ENCODE assay signal across 10 mouse cellular contexts in the genomic region with DNA sequence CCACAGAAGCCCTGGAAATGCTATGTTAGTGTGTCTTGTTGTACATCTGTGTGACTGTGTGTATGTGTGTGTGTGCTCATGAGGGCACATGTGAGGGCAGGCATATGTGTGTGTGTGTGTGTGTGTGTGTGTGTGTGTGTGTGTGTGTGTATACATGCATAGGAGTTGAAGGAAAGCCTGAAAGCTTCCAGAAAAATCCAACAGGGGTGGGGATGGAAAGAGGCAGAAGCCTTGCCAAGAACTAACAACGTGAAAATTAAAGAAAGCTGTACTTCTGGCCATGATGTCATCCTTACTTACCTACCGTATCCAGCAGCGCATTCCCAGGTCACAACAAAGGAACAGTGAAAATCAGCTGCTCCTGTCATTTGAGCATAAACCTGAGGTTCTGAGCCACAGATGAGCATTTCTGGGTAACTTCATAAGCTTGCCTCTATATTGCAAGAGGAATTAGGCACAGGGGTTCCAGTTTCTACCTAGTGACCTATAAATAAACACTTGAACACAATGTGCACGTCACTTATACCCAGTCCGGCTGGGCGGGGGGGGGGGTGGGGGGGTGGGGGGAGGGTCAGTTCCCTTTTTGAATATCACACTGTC. TPM values are rescaled to one million over a fixed set of nuclear protein-coding genes. Genes with fewer than 3 reads are reported as not detected.
DNase-seq lines count a peak whose midpoint lies in the region; ATAC-seq and TF ChIP-seq lines count a peak whose summit lies in the region.
"Had no signal": no experiment of that assay in that cellular context is flagged by ENCODE, and none has a peak within 500 bp of the region (broad histone marks: within the 10 kb centered on the region; RNA-seq: fewer than 3 reads in every experiment).

No protein-coding gene starts in this region.

- H3K27ac ChIP-seq in forebrain, embryonic 12.5 days: peak overlapping the region; percentile 50; the same call in 1 of the 2 replicates
- no peak overlapping the region for H3K27ac ChIP-seq in forebrain, postnatal 0 days (ENCODE audit: low read depth, low read length)
- H3K27ac ChIP-seq in midbrain, embryonic 11.5 days (ENCODE audit: low read depth, low read length): no peak overlapping the region
- H3K27ac ChIP-seq in midbrain, embryonic 15.5 days: no peak overlapping the region
- peak overlapping the region; percentile 23 for H3K27ac ChIP-seq in limb, embryonic 11.5 days (replicated peaks; ENCODE audit: low read depth, low read length)

- 0 out of 2 replicates have a peak, but pooled peaks cover 4% of the 10 kb centered on the region for H3K27me3 ChIP-seq in forebrain, embryonic 12.5 days
- H3K27me3 ChIP-seq in forebrain, postnatal 0 days (ENCODE audit: insufficient read depth, low read length): no peaks in the 10 kb centered on the region
- no peaks in the 10 kb centered on the region for H3K27me3 ChIP-seq in midbrain, embryonic 11.5 days (ENCODE audit: control insufficient read depth, insufficient read depth, low read length)
- no peaks in the 10 kb centered on the region for H3K27me3 ChIP-seq in midbrain, embryonic 15.5 days (replicated peaks)
- H3K27me3 ChIP-seq in limb, embryonic 11.5 days (ENCODE audit: control insufficient read depth, insufficient read depth, low read length): no peaks in the 10 kb centered on the region
- H3K27me3 ChIP-seq in splenic B cell, adult 2 months (ENCODE audit: control insufficient read depth, insufficient read depth, low read length, poor library complexity, severe bottlenecking): no peaks in the 10 kb centered on the region

- H3K4me3 ChIP-seq in forebrain, embryonic 12.5 days (replicated peaks): no peak overlapping the region
- no peak overlapping the region for H3K4me3 ChIP-seq in forebrain, postnatal 0 days (ENCODE audit: low read depth, low read length)
- no peak overlapping the region for H3K4me3 ChIP-seq in midbrain, embryonic 11.5 days (ENCODE audit: low read depth, low read length)
- no peak overlapping the region for H3K4me3 ChIP-seq in midbrain, embryonic 15.5 days
- no peak overlapping the region for H3K4me3 ChIP-seq in limb, embryonic 11.5 days (ENCODE audit: low read depth, low read length)

- no peaks in the 10 kb centered on the region for H3K9me3 ChIP-seq in forebrain, embryonic 12.5 days
- H3K9me3 ChIP-seq in forebrain, postnatal 0 days (ENCODE audit: low read length): no peaks in the 10 kb centered on the region
- H3K9me3 ChIP-seq in midbrain, embryonic 11.5 days (ENCODE audit: control insufficient read depth, low read length): no peaks in the 10 kb centered on the region
- H3K9me3 ChIP-seq in midbrain, embryonic 15.5 days: no peaks in the 10 kb centered on the region
- no peaks in the 10 kb centered on the region for H3K9me3 ChIP-seq in limb, embryonic 11.5 days (ENCODE audit: control insufficient read depth, low read length)

- no peak overlapping the region for H3K9ac ChIP-seq in forebrain, embryonic 12.5 days
- H3K9ac ChIP-seq in forebrain, postnatal 0 days: no peak overlapping the region
- H3K9ac ChIP-seq in midbrain, embryonic 11.5 days (ENCODE audit: low read length): no peak overlapping the region
- no peak overlapping the region for H3K9ac ChIP-seq in midbrain, embryonic 15.5 days
- no peak overlapping the region for H3K9ac ChIP-seq in limb, embryonic 11.5 days (ENCODE audit: low read length)

- 42% methylated on average over 5 of the region's 6 CpGs for WGBS in forebrain, embryonic 12.5 days
- 26% methylated on average over 6 of the region's 6 CpGs for WGBS in forebrain, postnatal 0 days
- 78% methylated on average over 6 of the region's 6 CpGs for WGBS in midbrain, embryonic 11.5 days
- WGBS in midbrain, embryonic 15.5 days: 64% methylated on average over 6 of the region's 6 CpGs
- 34% methylated on average over 6 of the region's 6 CpGs for WGBS in limb, embryonic 11.5 days

- no peak for DNase-seq in forebrain, postnatal 0 days
- peak; percentile 81 for DNase-seq in midbrain, embryonic 11.5 days (ENCODE audit: low spot score, missing footprints)
- DNase-seq in limb, embryonic 11.5 days (ENCODE audit: low spot score): no peak
- DNase-seq in splenic B cell, adult 2 months (ENCODE audit: low read depth, low spot score): peak; percentile 85
- DNase-seq in urinary bladder, postnatal 36 days (ENCODE audit: low spot score in 2 of 2): no peak
- DNase-seq in frontal cortex, postnatal 25 days (ENCODE audit: low spot score in 2 of 2): no peak
- DNase-seq: kidney, adult 8-10 months; layer of hippocampus, adult 9-11 months had no signal

- H3K4me1 ChIP-seq in forebrain, embryonic 12.5 days: peaks cover 55% of the 10 kb centered on the region
- H3K4me1 ChIP-seq in forebrain, postnatal 0 days (ENCODE audit: insufficient read depth): peaks cover 11% of the 10 kb centered on the region; the same call in 1 of the 2 replicates
- peaks cover 21% of the 10 kb centered on the region for H3K4me1 ChIP-seq in midbrain, embryonic 11.5 days (ENCODE audit: control insufficient read depth, insufficient read depth, low read length)
- H3K4me1 ChIP-seq in midbrain, embryonic 15.5 days: peaks cover 25% of the 10 kb centered on the region
- peaks cover 22% of the 10 kb centered on the region for H3K4me1 ChIP-seq in limb, embryonic 11.5 days (ENCODE audit: control insufficient read depth, insufficient read depth, low read length)

- ATAC-seq in forebrain, embryonic 12.5 days (ENCODE audit: low FRiP score): no peak
- ATAC-seq in forebrain, postnatal 0 days: no peak
- no peak for ATAC-seq in midbrain, embryonic 11.5 days (ENCODE audit: low FRiP score)
- ATAC-seq in midbrain, embryonic 15.5 days (replicated peaks): no peak
- no peak for ATAC-seq in limb, embryonic 11.5 days (ENCODE audit: insufficient number of reproducible peaks, low FRiP score, low TSS enrichment, low read depth)

- H3K4me2 ChIP-seq in forebrain, embryonic 12.5 days: no peak overlapping the region
- H3K4me2 ChIP-seq in forebrain, postnatal 0 days (ENCODE audit: low read depth): no peak overlapping the region
- H3K4me2 ChIP-seq in midbrain, embryonic 11.5 days: no peak overlapping the region
- no peak overlapping the region for H3K4me2 ChIP-seq in midbrain, embryonic 15.5 days
- H3K4me2 ChIP-seq in limb, embryonic 11.5 days (ENCODE audit: low read depth, severe bottlenecking): no peak overlapping the region

- no peak for TF ChIP-seq CTCF in forebrain, postnatal 0 days (IDR thresholded peaks at IDR 0.05; ENCODE audit: low read depth)

- no peaks in the 10 kb centered on the region for H3K36me3 ChIP-seq in forebrain, embryonic 12.5 days (replicated peaks)
- no peaks in the 10 kb centered on the region for H3K36me3 ChIP-seq in forebrain, postnatal 0 days (ENCODE audit: insufficient read depth)
- no peaks in the 10 kb centered on the region for H3K36me3 ChIP-seq in midbrain, embryonic 11.5 days (ENCODE audit: control insufficient read depth, insufficient read depth, low read length)
- no peaks in the 10 kb centered on the region for H3K36me3 ChIP-seq in midbrain, embryonic 15.5 days (replicated peaks)
- no peaks in the 10 kb centered on the region for H3K36me3 ChIP-seq in limb, embryonic 11.5 days (ENCODE audit: control insufficient read depth, insufficient read depth, low read length)
- H3K36me3 ChIP-seq in splenic B cell, adult 2 months (ENCODE audit: control insufficient read depth, insufficient read depth, low read length, poor library complexity, severe bottlenecking): no peaks in the 10 kb centered on the region

RNA-seq across cellular contexts. Expression of gene Ier5, which starts 45.0 kb away (rescaled TPM):
- 15.2 and 19.2 TPM in 2 replicates for polyA plus RNA-seq in forebrain, embryonic 12.5 days (2016; fragmentation: Nextera tagmentation; extraction: Ambion mirVana)
- 46.0 and 47.6 TPM in 2 replicates for total RNA-seq in forebrain, postnatal 0 days (2014; rRNA removed)
- 9.4 and 11.6 TPM in 2 replicates for polyA plus RNA-seq in forebrain, postnatal 0 days (2015; fragmentation: Nextera tagmentation; extraction: Ambion mirVana)
- polyA plus RNA-seq in midbrain, embryonic 11.5 days (2014; fragmentation: Nextera tagmentation; extraction: Ambion mirVana): 12.4 and 13.5 TPM in 2 replicates
- 7.2 and 9.4 TPM in 2 replicates for polyA plus RNA-seq in midbrain, embryonic 15.5 days (2015; fragmentation: Nextera tagmentation; extraction: Ambion mirVana)
- polyA plus RNA-seq in limb, embryonic 11.5 days (2014; fragmentation: Nextera tagmentation; extraction: Ambion mirVana): 12.4 and 15.0 TPM in 2 replicates

Comparison
In these comparisons a context has a peak if more than half of its experiments do, and no peak if none do; other contexts are left out.
1. H3K27ac ChIP-seq: peak in forebrain, embryonic 12.5 days (single experiment) and limb, embryonic 11.5 days (single experiment); none in forebrain, postnatal 0 days (single experiment), midbrain, embryonic 11.5 days (single experiment) and midbrain, embryonic 15.5 days (single experiment).
2. DNase-seq: peak in midbrain, embryonic 11.5 days (single experiment) and splenic B cell, adult 2 months (single experiment); none in forebrain, postnatal 0 days (single experiment), limb, embryonic 11.5 days (single experiment), urinary bladder, postnatal 36 days (0 of 2) and frontal cortex, postnatal 25 days (0 of 2).